Mouse (Mus musculus) v-Abl transformed pro-B cells (cell line): ENCODE results near the gene Gm10024.

Experiments used
- in situ Hi-C, 2 experiments: fragments of 400-800 bp; cut with MboI; formaldehyde crosslinking; loops; one replicate each; pipeline ENCODE4 v1.15.1; 2025; ENCODE audit not compliant: unreplicated experiment in 2 of 2

Gene Gm10024

DNA sequence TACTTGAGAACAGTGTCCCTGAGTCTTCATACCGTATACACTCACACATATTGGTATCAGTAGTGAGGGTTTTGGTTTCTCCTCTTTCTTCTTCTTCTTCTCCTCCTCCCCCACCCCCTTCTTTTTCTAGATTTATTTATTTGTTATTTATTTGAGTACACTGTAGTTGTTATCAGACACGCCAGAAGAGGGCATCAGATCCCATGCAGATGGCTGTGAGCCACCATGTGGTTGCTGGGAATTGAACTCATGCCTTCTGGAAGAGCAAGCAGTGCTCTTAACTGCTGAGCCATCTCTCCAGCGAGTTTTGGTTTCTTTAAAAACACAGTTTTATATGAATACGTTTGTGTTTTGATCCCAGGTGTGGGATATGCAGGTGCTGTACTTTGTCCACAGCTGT, 17.0 kb downstream of the Gm10024 start:
- in situ Hi-C loops, result no loop called here

DNA sequence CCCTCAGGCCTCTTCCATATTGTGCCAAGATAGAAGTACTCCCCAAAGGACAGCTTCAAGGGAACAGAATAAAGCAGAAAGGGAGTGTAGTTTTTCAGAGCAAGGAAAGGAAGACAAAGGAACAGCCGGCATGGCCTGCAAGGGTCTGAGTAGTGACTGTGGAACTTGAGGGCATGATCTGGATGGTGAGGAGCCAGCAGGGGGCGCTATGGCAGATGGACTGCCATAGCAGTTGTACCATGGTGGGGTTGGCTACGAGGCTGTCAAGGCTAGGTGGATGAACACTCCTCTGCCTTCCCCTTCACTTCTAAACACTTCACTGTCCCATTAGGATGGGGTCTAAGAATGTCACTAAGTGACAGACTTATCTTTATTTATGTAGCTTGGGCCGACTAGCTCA, 18.0 kb downstream of the Gm10024 start:
- in situ Hi-C loops, result no loop called here

DNA sequence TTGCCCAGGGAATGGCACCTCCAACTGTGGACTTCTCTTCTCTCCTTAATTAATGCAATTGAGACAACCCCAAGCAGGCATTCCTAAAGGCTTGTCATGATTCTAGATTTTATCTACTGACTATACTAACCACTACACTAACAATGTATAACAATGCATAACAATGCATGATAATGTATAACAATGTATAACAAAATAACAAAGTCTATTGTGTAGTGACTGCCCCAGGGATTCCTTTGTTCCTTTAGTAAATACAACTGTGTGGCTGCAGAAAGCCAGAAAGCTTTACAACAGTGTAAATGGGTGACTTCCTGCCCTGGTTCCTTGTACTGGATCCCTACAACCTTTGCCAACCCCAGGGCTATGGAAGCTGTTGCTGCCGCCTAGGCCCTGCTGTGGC, 24.7 kb downstream of the Gm10024 start:
- in situ Hi-C loops, result no loop called here

DNA sequence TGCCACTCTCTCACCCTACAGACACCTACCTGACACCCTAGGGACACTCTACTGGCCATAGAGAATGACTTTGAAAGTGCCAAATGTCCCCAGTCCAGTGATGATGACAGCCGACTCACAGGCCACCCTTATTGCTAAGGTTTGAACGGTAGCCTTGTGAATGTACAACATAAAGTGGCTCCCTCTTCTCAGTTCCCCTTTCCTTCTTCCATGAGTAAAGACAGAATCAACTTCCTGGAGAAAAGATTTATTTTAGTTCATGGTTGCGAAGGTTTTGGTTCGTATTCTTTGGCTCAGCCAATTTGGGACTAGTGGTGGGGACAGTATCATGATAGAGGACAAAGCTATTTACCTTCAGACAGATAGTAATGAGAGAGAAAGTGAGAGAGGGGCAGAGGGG, 27.7 kb downstream of the Gm10024 start:
- in situ Hi-C loops, result no loop called here

DNA sequence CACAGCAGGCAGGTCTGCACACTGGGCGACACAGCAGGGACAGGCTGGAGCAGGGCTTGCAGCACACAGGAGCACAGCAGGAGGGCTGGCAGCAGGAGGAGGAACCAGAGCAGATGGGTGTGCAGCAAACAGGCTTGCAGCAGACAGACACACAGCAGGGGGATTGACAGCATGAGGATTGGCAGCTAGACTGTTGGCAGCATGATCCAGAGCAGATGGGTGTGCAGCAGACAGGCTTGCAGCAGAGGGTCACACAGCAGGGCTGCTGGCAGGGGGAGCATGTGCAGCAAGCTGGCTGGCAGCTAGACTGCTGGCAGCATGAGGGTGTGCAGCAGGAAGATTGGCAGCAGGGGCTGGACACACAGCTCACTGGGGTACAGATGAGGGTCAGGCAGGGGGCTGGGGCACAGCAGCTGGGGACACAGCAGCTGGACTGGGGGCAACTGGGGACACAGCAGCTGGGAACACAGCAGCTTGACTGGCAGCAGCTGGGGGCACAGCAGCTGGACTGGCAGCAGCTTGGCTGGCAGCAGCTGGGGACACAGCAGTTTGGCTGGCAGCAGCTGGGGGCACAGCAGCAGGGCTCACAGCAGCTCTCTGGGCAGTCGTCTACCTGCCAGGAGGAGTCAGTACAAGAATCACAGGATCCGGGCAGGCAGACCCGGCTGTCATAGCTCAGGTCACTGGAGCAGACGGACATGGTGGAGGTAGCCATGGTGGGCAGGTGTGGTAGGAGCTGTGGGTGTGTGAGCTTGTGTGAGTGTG, 30.8 kb downstream of the Gm10024 start, which contains the start of gene Gm18596:
Gene Gm18596 (minus strand): TSS at position 715 of the 765 bp plus-strand sequence.
- in situ Hi-C loops, result loop anchor here (10.0 kb wide), 1 partner anchor 107 kb away; no protein-coding TSS in a partner anchor

DNA sequence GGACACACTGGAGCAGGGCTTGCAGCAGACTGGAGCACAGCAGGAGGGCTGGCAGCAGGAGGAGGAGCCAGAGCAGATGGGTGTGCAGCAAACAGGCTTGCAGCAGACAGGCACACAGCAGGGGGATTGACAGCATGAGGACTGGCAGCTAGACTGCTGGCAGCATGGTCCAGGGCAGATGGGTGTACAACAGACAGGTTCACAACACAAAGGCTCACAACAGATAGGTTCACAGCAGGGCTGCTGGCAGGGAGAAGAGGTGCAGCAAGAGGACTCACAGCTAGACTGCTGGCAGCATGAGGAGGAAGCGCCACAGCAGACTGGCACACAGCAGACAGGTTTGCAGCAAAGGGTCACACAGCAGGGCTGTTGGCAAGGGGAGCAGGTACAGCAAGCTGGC, 39.4 kb downstream of the Gm10024 start:
- in situ Hi-C loops, result loop anchor here in 1 of 2 experiments (10.0 kb wide), 1 partner anchor 236 kb away; the partner anchor contains the start of gene Fam207a

DNA sequence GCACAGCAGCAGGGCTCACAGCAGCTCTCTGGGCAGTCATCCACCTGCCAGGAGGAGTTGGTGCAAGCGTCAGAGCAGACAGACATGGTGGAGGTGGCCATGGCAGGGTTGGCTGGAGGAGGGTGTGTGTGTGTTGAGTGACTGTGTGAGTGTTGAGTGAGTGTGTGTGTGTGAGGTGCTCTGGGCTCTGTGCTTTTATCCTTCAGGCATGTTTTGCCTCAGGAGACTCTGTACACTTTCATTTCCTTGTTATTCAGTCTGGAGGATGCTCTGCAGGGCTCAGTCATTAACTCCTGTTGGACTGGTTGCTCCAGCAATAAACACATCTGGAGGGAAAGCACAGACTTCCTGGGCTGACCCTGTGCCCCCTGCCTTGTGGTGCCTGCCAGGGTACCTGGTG, 40.0 kb downstream of the Gm10024 start, which contains the start of gene Gm9736:
Gene Gm9736 (minus strand): TSS at position 101 of the 400 bp plus-strand sequence.
- in situ Hi-C loops, result loop anchor here in 1 of 2 experiments (10.0 kb wide), 1 partner anchor 236 kb away; the partner anchor contains the start of gene Fam207a

DNA sequence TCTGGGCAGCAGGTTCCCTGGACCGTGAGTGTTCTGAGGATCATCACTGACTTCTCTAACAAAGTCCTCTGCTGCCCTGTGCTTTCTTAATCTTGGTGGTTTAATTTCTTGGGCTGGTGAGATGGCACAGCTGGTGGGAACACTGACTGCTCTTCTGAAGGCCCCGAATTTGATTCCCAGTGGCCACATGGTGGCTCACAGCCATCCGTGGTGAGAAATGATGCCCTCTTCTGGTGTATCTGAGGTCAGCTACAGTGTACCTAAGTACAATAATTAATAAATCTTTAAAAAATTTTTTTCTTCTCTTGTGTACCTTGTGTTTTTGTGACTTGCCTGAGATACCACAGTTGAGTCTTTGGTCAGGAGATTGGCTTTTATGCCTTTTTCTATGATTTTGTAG, 41.1 kb downstream of the Gm10024 start:
- in situ Hi-C loops, result loop anchor here in 1 of 2 experiments (10.0 kb wide), 1 partner anchor 238 kb away; the partner anchor contains the start of gene Fam207a

DNA sequence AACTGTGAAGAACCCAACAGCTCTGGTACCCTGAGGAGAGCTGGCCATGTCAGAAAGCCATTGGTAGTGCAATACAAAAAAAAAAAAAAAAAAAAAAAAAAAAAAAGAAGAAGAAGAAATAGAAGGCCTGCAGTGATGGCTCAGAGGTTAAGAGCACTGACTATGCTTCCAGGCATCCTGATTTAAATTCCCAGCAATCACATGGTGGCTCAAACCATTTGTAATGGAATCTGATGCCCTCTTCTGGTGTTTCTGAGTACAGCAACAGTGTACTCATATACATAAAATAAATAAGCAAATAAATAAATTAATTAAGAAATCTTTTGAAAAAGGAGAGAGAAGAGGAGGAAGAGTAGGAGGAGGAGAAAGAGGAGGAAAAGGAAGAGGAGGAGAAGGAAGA, 42.2 kb downstream of the Gm10024 start:
- in situ Hi-C loops, result loop anchor here in 1 of 2 experiments (10.0 kb wide), 1 partner anchor 239 kb away; the partner anchor contains the start of gene Fam207a

DNA sequence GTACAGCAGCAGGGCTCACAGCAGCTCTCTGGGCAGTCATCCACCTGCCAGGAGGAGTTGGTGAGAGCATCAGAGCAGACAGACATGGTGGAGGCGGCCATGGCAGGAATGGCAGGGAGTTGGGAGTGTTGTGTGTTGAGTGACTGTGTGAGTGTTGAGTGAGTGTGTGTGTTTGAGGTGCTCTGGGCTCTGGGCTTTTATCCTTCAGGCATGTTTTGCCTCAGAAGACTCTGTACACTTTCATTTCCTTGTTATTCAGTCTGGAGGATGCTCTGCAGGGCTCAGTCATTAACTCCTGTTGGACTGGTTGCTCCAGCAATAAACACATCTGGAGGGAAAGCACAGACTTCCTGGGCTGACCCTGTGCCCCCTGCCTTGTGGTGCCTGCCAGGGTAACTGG, 48.3 kb downstream of the Gm10024 start, which contains the start of gene Gm3233:
Gene Gm3233 (minus strand): TSS at position 101 of the 400 bp plus-strand sequence.
- in situ Hi-C loops, result loop anchor here in 1 of 2 experiments (10.0 kb wide), 1 partner anchor 245 kb away; the partner anchor contains the start of gene Fam207a
